Mouse (Mus musculus) forebrain, embryonic 15.5 days (tissue): ENCODE measurements around the gene Tet2. TPM values are rescaled to one million over a fixed set of nuclear protein-coding genes. Genes with fewer than 3 reads are reported as not detected.

Experiments used
- ATAC-seq: fragments of 200-750 bp; cut with Nextera tagmentation; replicated peaks from 2 replicates; pipeline ENCODE4 v1.8.0; 2017; ENCODE audit warnings: mild to moderate bottlenecking, moderate TSS enrichment, moderate library complexity
- H3K27ac ChIP-seq: fragments of 300-500 bp; sonication (generic); replicated peaks from 2 replicates; pipeline ENCODE4 v1.5.1; 2015; ENCODE audit warnings: mild to moderate bottlenecking, inconsistent platforms
- H3K27me3 ChIP-seq: fragments of 300-500 bp; sonication (generic); 2 replicates; pipeline ENCODE4 v1.6.1; 2015; ENCODE audit warnings: inconsistent platforms
- H3K36me3 ChIP-seq: fragments of 300-500 bp; sonication (generic); 2 replicates; pipeline ENCODE4 v1.6.1; 2015; ENCODE audit warnings: mild to moderate bottlenecking, inconsistent platforms
- H3K4me1 ChIP-seq: fragments of 300-500 bp; sonication (generic); 2 replicates; pipeline ENCODE4 v1.6.1; 2015; ENCODE audit warnings: inconsistent platforms
- H3K4me2 ChIP-seq: fragments of 300-500 bp; sonication (generic); replicated peaks from 2 replicates; pipeline ENCODE4 v1.6.1; 2015; ENCODE audit warnings: mild to moderate bottlenecking, inconsistent platforms
- H3K4me3 ChIP-seq: fragments of 300-500 bp; sonication (generic); 2 replicates; pipeline ENCODE4 v1.5.1; 2015; ENCODE audit warnings: mild to moderate bottlenecking, inconsistent platforms
- H3K9ac ChIP-seq: fragments of 300-500 bp; sonication (generic); replicated peaks from 2 replicates; pipeline ENCODE4 v1.6.1; 2015; ENCODE audit warnings: mild to moderate bottlenecking, inconsistent platforms
- H3K9me3 ChIP-seq: fragments of 300-500 bp; sonication (generic); 2 replicates; pipeline ENCODE4 v1.6.1; 2016; ENCODE audit warnings: inconsistent platforms
- WGBS: fragments of 180-500 bp; shearing (Covaris S2); methylation state at CpG from one replicate; pipeline ENCODE4 v1.1.7; 2015; ENCODE audit warnings: mixed read lengths; 5-methylcytosine and 5-hydroxymethylcytosine counted together
- polyA plus RNA-seq: library from polyadenylated mRNA; unstranded; fragments of >200 nt; fragmentation: Nextera tagmentation; extraction: Ambion mirVana; gene quantifications from 2 replicates; pipeline ENCODE4 v1.2.1, GENCODE M21; 2015

The Tet2 gene
- polyA plus RNA-seq, 1 experiment from 2014 or later: 18.0 TPM

GRCm38 (mm10) chr3:133468883-133469282, 76.1 kb downstream of the Tet2 start:
- Histone ChIP-seq H3K27ac (no peak overlapping the region), H3K36me3 (peaks cover 57% of the 10 kb centered on the region), H3K9me3 (no peaks in the 10 kb centered on the region), H3K27me3 (no peaks in the 10 kb centered on the region), H3K4me1 (no peaks in the 10 kb centered on the region), H3K4me3 (no peak overlapping the region), H3K4me2 (no peak overlapping the region), H3K9ac (no peak overlapping the region)
- whole genome bisulfite sequencing: 92% methylated on average over 7 of the region's 7 CpGs
- ATAC-seq: no peak

- H3K27ac ChIP-seq: no peak overlapping the region
- no peak for ATAC-seq
- no peak overlapping the region for H3K4me3 ChIP-seq
- 96% methylated on average over 3 of the region's 3 CpGs for WGBS
- no peaks in the 10 kb centered on the region for H3K9me3 ChIP-seq
- H3K36me3 ChIP-seq: peaks cover 33% of the 10 kb centered on the region
- H3K4me2 ChIP-seq: no peak overlapping the region
- H3K27me3 ChIP-seq: no peaks in the 10 kb centered on the region
- no peaks in the 10 kb centered on the region for H3K4me1 ChIP-seq
- H3K9ac ChIP-seq: no peak overlapping the region
Measured at GRCm38 (mm10) chr3:133463233-133463632, 81.7 kb downstream of the Tet2 start.

- Histone ChIP-seq H3K9ac (no peak overlapping the region), H3K27ac (no peak overlapping the region), H3K4me2 (no peak overlapping the region), H3K4me3 (no peak overlapping the region), H3K36me3 (peaks cover 25% of the 10 kb centered on the region), H3K27me3 (no peaks in the 10 kb centered on the region), H3K4me1 (no peaks in the 10 kb centered on the region), H3K9me3 (no peaks in the 10 kb centered on the region)
- WGBS: 87% methylated on average over 6 of the region's 6 CpGs
- no peak for ATAC-seq
Measured at GRCm38 (mm10) chr3:133462485-133462884, 82.5 kb downstream of the Tet2 start.

- no peak for ATAC-seq
- no peak overlapping the region for H3K4me3 ChIP-seq
- no peaks in the 10 kb centered on the region for H3K27me3 ChIP-seq
- H3K9ac ChIP-seq: no peak overlapping the region
- H3K27ac ChIP-seq: no peak overlapping the region
- peaks cover 21% of the 10 kb centered on the region for H3K36me3 ChIP-seq
- H3K4me2 ChIP-seq: no peak overlapping the region
- WGBS: 78% methylated on average over 3 of the region's 3 CpGs
- no peaks in the 10 kb centered on the region for H3K4me1 ChIP-seq
- H3K9me3 ChIP-seq: no peaks in the 10 kb centered on the region
Measured at GRCm38 (mm10) chr3:133462059-133462458, 82.9 kb downstream of the Tet2 start.

- no peak overlapping the region for H3K4me3 ChIP-seq
- 97% methylated on average over 1 of the region's 1 CpGs for WGBS
- H3K27me3 ChIP-seq: no peaks in the 10 kb centered on the region
- H3K27ac ChIP-seq: no peak overlapping the region
- H3K4me1 ChIP-seq: no peaks in the 10 kb centered on the region
- no peak overlapping the region for H3K4me2 ChIP-seq
- no peak overlapping the region for H3K9ac ChIP-seq
- no peak; the same call in 1 of the 2 replicates for ATAC-seq
- H3K9me3 ChIP-seq: no peaks in the 10 kb centered on the region
- H3K36me3 ChIP-seq: peaks cover 7% of the 10 kb centered on the region
Measured at GRCm38 (mm10) chr3:133459174-133459573, 85.8 kb downstream of the Tet2 start.

GRCm38 (mm10) chr3:133453896-133454295, 91.0 kb downstream of the Tet2 start:
- ATAC-seq: no peak
- H3K4me2 ChIP-seq: no peak overlapping the region
- no peak overlapping the region for H3K9ac ChIP-seq
- no peak overlapping the region for H3K27ac ChIP-seq
- H3K9me3 ChIP-seq: no peaks in the 10 kb centered on the region
- 88% methylated on average over 8 of the region's 8 CpGs for WGBS
- H3K4me3 ChIP-seq: no peak overlapping the region
- H3K4me1 ChIP-seq: no peaks in the 10 kb centered on the region
- H3K27me3 ChIP-seq: no peaks in the 10 kb centered on the region
- no peaks in the 10 kb centered on the region for H3K36me3 ChIP-seq

- Histone ChIP-seq H3K27me3 (no peaks in the 10 kb centered on the region), H3K36me3 (no peaks in the 10 kb centered on the region), H3K27ac (no peak overlapping the region), H3K4me1 (no peaks in the 10 kb centered on the region), H3K4me3 (no peak overlapping the region), H3K9me3 (no peaks in the 10 kb centered on the region), H3K9ac (no peak overlapping the region), H3K4me2 (no peak overlapping the region)
- 94% methylated on average over 6 of the region's 6 CpGs for WGBS
- no peak for ATAC-seq
Measured at GRCm38 (mm10) chr3:133436919-133437320, 108.0 kb downstream of the Tet2 start.

- no peak for ATAC-seq
- Histone ChIP-seq H3K4me1 (no peaks in the 10 kb centered on the region), H3K4me2 (no peak overlapping the region), H3K9ac (no peak overlapping the region), H3K9me3 (no peaks in the 10 kb centered on the region), H3K27ac (no peak overlapping the region), H3K27me3 (no peaks in the 10 kb centered on the region), H3K36me3 (no peaks in the 10 kb centered on the region), H3K4me3 (no peak overlapping the region)
- WGBS: 87% methylated on average over 4 of the region's 4 CpGs
Measured at GRCm38 (mm10) chr3:133436279-133436860, 108.6 kb downstream of the Tet2 start.

GRCm38 (mm10) chr3:133435774-133436148, 109.2 kb downstream of the Tet2 start:
- H3K9ac ChIP-seq: no peak overlapping the region
- no peak for ATAC-seq
- H3K4me2 ChIP-seq: no peak overlapping the region
- WGBS: 86% methylated on average over 1 of the region's 1 CpGs
- no peak overlapping the region for H3K27ac ChIP-seq
- no peaks in the 10 kb centered on the region for H3K4me1 ChIP-seq
- no peaks in the 10 kb centered on the region for H3K9me3 ChIP-seq
- no peaks in the 10 kb centered on the region for H3K36me3 ChIP-seq
- no peak overlapping the region for H3K4me3 ChIP-seq
- H3K27me3 ChIP-seq: no peaks in the 10 kb centered on the region

GRCm38 (mm10) chr3:133435141-133435773, 109.7 kb downstream of the Tet2 start:
- Histone ChIP-seq H3K4me2 (no peak overlapping the region), H3K9ac (no peak overlapping the region), H3K36me3 (no peaks in the 10 kb centered on the region), H3K27me3 (no peaks in the 10 kb centered on the region), H3K27ac (no peak overlapping the region), H3K9me3 (no peaks in the 10 kb centered on the region), H3K4me1 (no peaks in the 10 kb centered on the region), H3K4me3 (no peak overlapping the region)
- WGBS: 92% methylated on average over 6 of the region's 6 CpGs
- ATAC-seq: no peak

GRCm38 (mm10) chr3:133429394-133430173, 115.4 kb downstream of the Tet2 start:
- ATAC-seq: no peak
- 55% methylated on average over 4 of the region's 4 CpGs for WGBS

GRCm38 (mm10) chr3:133428003-133428402, 116.9 kb downstream of the Tet2 start:
- Histone ChIP-seq H3K9ac (no peak overlapping the region), H3K4me1 (no peaks in the 10 kb centered on the region), H3K36me3 (no peaks in the 10 kb centered on the region), H3K27me3 (no peaks in the 10 kb centered on the region), H3K27ac (no peak overlapping the region), H3K4me2 (no peak overlapping the region), H3K4me3 (no peak overlapping the region), H3K9me3 (no peaks in the 10 kb centered on the region)
- ATAC-seq: no peak
- 77% methylated on average over 4 of the region's 4 CpGs for WGBS

More at GRCm38 (mm10) chr3:133429394-133430173, 115.4 kb downstream of the Tet2 start:
- Histone ChIP-seq H3K27ac (no peak overlapping the region), H3K4me1 (no peaks in the 10 kb centered on the region), H3K36me3 (no peaks in the 10 kb centered on the region), H3K9me3 (no peaks in the 10 kb centered on the region), H3K4me2 (no peak overlapping the region), H3K4me3 (no peak overlapping the region), H3K9ac (no peak overlapping the region), H3K27me3 (no peaks in the 10 kb centered on the region)
